Mouse (Mus musculus) brain, embryonic 14.5 days (tissue): ENCODE measurements around the gene Gm15023.
"Not testable (repeated sequence)": the region's sequence is repeated elsewhere in the genome, so short reads cannot be mapped to it uniquely, and the experiment has no call there.

Source experiments
- CTCF ChIP-seq: fragments of 200-500 bp; IDR thresholded peaks from 2 replicates; pipeline ENCODE4 v1.5.1; 2012; ENCODE audit warnings: inconsistent platforms, mild to moderate bottlenecking, moderate library complexity, borderline replicate concordance; ENCODE audit not compliant: insufficient read depth, insufficient read length; ENCODE audit errors: extremely low read depth
- POLR2A ChIP-seq: fragments of 200-500 bp; IDR thresholded peaks from 2 replicates; pipeline ENCODE4 v1.6.1; 2012; ENCODE audit warnings: mild to moderate bottlenecking, inconsistent platforms, borderline replicate concordance; ENCODE audit not compliant: poor library complexity, insufficient read depth, insufficient read length, severe bottlenecking; ENCODE audit errors: extremely low read depth

- not testable (repeated sequence) for TF ChIP-seq CTCF, POLR2A
Observed at GRCm38 (mm10) chrX:135209773-135210435, 32.5 kb upstream of the Gm15023 start.
